Mouse (Mus musculus): Measurements from ENCODE around the gene Mical3. TPM values are rescaled to one million over a fixed set of nuclear protein-coding genes. Genes with fewer than 3 reads are reported as not detected.

Mical3 gene
- total RNA-seq, 2 experiments from 2014 or later, result 100 to 150 TPM

DNA sequence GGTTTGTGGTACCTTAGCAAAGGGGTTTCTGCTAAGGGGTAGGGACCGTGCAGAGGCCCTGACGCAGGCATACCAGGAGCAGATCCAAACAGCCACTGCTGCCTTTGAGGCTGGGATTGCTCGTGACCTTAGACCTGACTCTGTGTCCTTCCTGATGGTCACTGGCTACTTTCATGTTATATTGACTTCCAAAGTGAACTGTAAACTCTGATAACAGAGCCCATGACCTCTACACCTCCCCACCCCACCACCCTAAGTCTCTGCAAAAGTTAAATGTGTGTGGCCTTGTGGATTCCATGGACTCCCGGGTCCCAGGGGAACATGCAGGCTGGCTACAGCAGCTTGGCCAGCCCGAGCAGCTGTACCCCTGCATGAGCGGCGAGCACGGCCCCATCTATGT is 34.4 kb downstream of the Mical3 start:
- intact Hi-C loops (cut with DNase I), result no loop called here
- no peak for DNase-seq (ENCODE audit: low spot score in 2 of 2)

GRCm38 (mm10) chr6:121093662-121094408 is 37.0 kb downstream of the Mical3 start:
- no peak for DNase-seq (ENCODE audit: low spot score in 2 of 2)
- intact Hi-C loops (cut with DNase I), result no loop called here

DNA sequence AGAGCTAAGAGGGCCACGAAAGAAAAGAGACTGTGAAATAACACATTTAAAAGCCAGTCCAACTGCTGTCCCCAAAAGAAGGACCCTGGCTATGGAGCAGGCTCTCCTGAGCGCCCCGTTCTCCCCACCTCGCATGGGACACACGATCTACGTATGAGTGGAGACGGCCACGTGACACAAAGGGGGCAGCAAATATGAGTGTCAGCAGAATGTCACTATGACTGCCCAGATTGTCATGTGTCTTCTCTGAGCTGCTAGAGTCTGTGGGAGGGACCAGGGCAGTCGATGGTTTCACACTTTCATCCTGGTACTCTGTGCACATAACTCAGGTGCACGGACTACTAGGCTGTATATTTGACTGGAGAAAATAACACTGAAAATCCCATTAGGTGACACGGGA is 40.0 kb downstream of the Mical3 start:
- DNase-seq (ENCODE audit: low spot score in 2 of 2), result no peak
- intact Hi-C loops (cut with DNase I), result no loop called here

GRCm38 (mm10) chr6:121087586-121088245 is 43.1 kb downstream of the Mical3 start:
- intact Hi-C loops (cut with DNase I), result no loop called here
- DNase-seq (ENCODE audit: low spot score in 2 of 2), result no peak

- intact Hi-C loops (cut with DNase I), result no loop called here
- DNase-seq (ENCODE audit: low spot score in 2 of 2), result no peak
Measured at GRCm38 (mm10) chr6:121087127-121087526, 43.7 kb downstream of the Mical3 start.

DNA sequence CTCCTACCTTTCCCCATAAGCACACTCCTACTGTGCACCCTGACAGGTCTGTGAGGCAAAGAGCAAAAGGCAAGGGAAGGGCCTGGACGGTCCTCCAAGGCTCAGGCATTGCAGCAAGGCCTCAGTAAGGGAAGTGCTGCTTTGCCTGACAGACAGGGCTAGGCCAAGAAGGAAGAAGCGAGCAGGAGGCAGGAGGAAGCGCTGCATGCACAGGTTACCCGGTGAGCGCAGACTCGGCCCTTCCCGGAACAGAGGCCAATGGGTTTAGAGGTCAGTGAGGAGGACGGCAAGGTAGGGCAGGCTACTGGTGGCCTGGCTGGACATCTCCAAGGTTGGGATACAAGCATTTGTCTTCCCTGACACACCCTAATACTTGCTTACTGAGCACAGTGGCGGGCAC is 44.6 kb downstream of the Mical3 start:
- no peak for DNase-seq (ENCODE audit: low spot score in 2 of 2)
- intact Hi-C loops (cut with DNase I), result no loop called here

- DNase-seq (ENCODE audit: low spot score in 2 of 2), result no peak
- intact Hi-C loops (cut with DNase I), result no loop called here
Measured at GRCm38 (mm10) chr6:121084050-121084480, 46.7 kb downstream of the Mical3 start.

- DNase-seq (ENCODE audit: low spot score in 2 of 2), result no peak
- intact Hi-C loops (cut with DNase I), result no loop called here
Measured at GRCm38 (mm10) chr6:121082094-121082473, 48.7 kb downstream of the Mical3 start.

DNA sequence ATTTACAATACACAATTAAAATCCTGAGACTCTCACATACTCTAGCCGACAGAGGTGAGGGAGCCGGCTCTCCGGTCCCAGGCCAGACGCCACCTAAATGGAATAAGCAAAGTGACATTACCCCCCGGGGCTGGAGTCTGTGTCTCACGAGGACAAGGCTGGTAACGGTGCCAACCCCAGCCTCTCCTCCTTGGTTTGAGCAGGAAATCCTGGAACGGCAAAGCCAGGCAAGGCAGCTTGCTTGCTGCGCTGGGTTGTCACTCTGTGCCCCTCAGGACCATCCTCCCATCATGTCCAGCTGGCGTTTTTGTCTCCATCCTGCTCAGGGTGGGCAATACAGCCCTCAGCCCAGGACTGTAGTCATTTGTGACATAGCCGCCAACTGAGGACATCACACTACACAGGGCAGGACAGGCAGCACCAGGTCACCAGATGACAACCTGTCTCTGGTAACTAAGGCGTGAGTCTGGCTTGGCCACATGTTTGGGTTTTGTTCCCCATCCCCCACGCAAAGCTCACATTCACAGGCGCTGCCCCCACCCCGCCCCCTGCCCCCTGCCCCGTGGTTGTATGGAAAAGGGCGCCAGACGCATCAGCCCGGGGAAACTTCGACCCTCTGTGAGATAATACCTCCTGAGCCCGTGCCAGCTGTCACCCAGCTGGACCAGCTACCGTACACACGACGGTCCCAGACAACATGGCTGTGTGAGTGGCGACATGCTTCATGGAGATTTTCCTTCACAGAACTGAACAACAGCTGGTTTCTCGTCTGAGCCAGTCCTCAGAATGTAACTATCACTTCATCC is 49.3 kb downstream of the Mical3 start:
- intact Hi-C loops (cut with DNase I), result no loop called here
- DNase-seq (ENCODE audit: low spot score in 2 of 2), result no peak

DNA sequence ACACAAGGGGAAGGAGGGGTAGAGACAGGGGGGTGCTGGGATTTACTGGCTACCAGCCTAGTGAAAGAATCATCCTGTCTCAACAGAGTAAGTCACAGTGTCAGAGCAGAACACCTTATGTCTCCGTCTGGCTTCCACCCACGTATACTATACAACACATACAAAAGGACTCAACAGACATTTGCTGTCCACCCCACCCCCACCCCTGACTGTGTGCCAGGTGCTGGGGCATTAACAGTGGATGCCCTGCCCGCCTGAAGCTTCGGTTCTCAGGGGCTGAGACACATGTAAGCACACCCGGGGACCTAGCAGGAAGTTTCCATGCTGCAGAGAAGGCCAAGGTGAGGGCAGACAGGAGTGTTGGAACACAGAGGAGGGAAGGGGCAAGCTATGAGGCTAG is 52.6 kb downstream of the Mical3 start:
- no peak for DNase-seq (ENCODE audit: low spot score in 2 of 2)
- intact Hi-C loops (cut with DNase I), result no loop called here

- intact Hi-C loops (cut with DNase I), result no loop called here
Measured at GRCm38 (mm10) chr6:121076929-121077566, 53.8 kb downstream of the Mical3 start.

DNA sequence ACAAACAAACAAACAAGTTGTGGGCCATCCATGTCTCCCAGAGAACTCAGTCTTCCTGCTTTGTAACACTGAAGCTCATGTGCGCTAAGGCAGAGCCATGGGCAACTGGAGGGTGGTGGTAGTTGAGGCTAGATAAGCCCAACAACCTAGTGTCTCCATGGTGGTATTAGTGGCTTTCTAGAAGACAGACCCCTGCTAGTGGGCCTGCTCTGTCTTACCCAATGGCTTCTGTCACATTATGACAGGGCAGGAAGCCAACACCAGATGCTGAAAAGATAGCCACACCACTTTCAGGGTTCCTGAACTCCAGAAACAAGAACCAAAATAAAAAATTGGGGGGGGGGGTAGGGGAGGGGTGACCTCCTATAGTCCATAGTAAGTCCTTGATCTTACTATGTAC is 55.0 kb downstream of the Mical3 start:
- intact Hi-C loops (cut with DNase I), result no loop called here
- no peak for DNase-seq (ENCODE audit: low spot score in 2 of 2)

More at GRCm38 (mm10) chr6:121076929-121077566, 53.8 kb downstream of the Mical3 start:
- no peak for DNase-seq (ENCODE audit: low spot score in 2 of 2)

- DNase-seq (ENCODE audit: low spot score in 2 of 2), result no peak
- intact Hi-C loops (cut with DNase I), result no loop called here
Measured at GRCm38 (mm10) chr6:121073312-121073711, 57.5 kb downstream of the Mical3 start.

DNA sequence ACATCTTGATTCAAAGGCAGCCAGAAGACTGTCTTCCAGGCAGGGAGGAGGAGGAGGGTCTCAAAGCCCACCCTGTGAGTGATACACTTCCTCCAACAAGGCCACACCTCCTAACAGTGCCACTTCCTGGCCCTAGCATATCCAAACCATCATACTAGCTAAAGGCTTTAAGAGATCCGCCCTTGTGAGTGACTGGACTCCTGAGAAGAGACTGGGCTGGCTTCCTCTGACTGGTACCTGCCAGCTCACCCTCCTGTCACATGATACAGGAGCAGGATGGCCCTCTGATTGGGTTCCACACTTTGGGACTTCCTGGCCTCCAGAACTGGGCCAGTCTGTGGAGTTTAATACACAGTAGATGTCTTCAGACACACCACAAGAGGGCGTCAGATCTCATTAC is 58.2 kb downstream of the Mical3 start:
- no peak for DNase-seq (ENCODE audit: low spot score in 2 of 2)
- intact Hi-C loops (cut with DNase I), result no loop called here

GRCm38 (mm10) chr6:121070584-121071230 is 60.1 kb downstream of the Mical3 start:
- DNase-seq (ENCODE audit: low spot score in 2 of 2), result no peak
- intact Hi-C loops (cut with DNase I), result no loop called here

DNA sequence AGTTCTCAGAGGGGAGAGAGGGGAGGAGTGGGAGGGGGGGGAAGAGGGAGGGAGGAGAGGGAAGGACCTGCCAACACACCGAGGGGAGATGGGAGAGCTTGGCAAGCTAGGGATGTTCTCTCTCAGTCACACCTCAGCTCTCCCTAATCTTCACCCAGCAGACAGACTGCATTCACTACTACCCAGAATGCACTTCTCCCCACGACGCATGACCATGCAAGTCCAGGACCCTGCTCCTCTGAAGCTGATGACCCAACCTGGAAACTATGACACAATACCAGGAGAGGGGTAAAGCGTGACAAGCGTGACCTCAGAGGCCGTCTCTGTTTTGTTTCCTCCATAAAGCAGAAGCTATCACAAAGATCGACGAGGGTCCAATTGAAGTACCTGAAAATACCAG is 61.6 kb downstream of the Mical3 start:
- intact Hi-C loops (cut with DNase I), result no loop called here

GRCm38 (mm10) chr6:121068087-121068464 is 62.7 kb downstream of the Mical3 start:
- intact Hi-C loops (cut with DNase I), result no loop called here
- DNase-seq (ENCODE audit: low spot score in 2 of 2), result no peak

More for the DNA sequence above, 61.6 kb downstream of the Mical3 start:
- no peak for DNase-seq (ENCODE audit: low spot score in 2 of 2)

GRCm38 (mm10) chr6:121067426-121068086 is 63.2 kb downstream of the Mical3 start:
- intact Hi-C loops (cut with DNase I), result no loop called here

DNA sequence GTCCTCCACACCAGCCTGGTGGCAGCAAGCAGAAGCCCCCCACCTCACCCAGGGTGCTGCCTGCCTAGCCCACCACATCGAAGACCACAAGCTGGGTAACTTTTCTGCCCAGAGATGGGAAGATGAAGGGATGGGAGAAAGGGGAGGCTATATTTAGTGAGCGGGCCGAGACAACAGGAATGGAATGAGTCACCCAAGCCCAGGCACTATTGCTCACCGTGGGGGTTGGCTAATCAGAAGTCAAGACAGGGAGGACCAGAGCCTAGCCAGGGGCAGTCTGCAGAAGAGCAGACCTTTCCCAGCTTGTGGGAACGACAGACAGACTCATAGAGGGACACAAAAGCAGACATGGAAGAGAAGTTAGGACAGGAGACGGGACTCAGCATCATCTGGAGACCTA is 64.0 kb downstream of the Mical3 start:
- intact Hi-C loops (cut with DNase I), result no loop called here
- no peak for DNase-seq (ENCODE audit: low spot score in 2 of 2)

More at GRCm38 (mm10) chr6:121067426-121068086, 63.2 kb downstream of the Mical3 start:
- no peak for DNase-seq (ENCODE audit: low spot score in 2 of 2)
